Mouse (Mus musculus): ENCODE data around the gene Cers3. TPM values are rescaled to one million over a fixed set of nuclear protein-coding genes. Genes with fewer than 3 reads are reported as not detected.

The Cers3 gene
- total RNA-seq, 2 experiments from 2014 or later: 0.07 to 0.31 TPM

Other genes with a start within 250 kb of the Cers3 start
- gene Asb7, start 53.9 kb upstream of the Cers3 start, total RNA-seq (2021): 10 to 100 TPM; 14.2 to 15.4 TPM
- 1 to 10 TPM; 4.9 to 6.6 TPM for gene Lins1, start 53.6 kb upstream of the Cers3 start, total RNA-seq (2021)
- gene Adamts17, start 96.2 kb downstream of the Cers3 start, total RNA-seq (2021): 10 to 100 TPM; 10.5 to 14.1 TPM